Mouse (Mus musculus): ENCODE measurements around the gene Mrpl47.
A peak's percentile ranks its signal among the peaks of the same experiment; 100 is the strongest.
"Not testable (repeated sequence)": the region's sequence is repeated elsewhere in the genome, so short reads cannot be mapped to it uniquely, and the experiment has no call there.

Gene Mrpl47

DNA sequence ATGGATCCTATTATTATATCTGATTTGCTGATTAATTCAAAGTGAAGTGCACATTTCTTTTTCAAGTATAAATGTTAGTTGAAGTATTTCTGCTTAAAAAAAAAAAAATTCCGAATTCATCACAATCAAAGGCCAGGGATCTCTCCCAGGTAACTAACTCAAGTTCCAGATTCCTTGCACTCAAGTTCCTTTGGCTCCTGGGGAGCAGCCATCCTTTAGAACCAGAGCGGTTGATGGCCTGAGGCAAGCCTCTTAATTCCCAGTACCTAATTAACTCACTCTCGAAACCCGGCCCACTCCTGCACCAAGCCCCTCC, 29.4 kb downstream of the Mrpl47 start:
- no peak for DNase-seq (ENCODE audit: low read depth, low spot score)

DNA sequence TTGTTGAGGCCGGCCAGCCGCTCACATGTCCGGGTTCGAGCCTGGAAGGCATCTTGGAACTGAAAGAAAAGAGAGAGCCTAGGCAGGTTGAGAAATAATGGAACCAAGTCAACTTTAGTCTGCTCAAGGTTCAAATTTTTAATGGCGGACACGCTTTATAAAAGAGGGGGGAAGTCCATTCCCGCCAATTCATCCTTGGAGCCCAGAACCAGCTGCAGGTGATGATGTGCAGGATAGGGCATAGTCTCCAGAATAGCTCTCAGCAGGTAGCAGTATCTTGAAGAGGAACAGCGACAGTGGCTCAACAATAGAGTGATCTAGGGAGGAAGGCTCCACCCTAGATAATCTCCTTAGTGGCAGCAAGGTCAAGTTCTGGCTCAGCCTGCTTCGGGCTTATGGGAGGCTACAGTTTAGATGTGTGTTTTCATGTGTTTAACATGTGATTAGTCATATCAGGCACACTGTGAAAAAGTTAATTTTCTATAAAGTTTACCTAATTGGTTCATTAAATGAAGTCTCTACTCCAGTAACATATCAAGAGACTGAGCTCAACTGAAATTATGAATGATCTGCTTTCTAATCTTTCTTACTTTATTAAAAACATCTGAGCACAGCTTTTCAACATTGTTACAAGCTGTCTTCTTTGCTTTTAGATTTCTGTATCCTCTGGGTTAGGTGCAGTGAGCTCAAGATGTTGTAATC, 31.6 kb downstream of the Mrpl47 start, which contains the start of gene Actl6a:
TSS of gene Actl6a (plus strand) at position 652 of the 702 bp plus-strand sequence.
- peak; percentile 73 for DNase-seq (ENCODE audit: low read depth, low spot score)

DNA sequence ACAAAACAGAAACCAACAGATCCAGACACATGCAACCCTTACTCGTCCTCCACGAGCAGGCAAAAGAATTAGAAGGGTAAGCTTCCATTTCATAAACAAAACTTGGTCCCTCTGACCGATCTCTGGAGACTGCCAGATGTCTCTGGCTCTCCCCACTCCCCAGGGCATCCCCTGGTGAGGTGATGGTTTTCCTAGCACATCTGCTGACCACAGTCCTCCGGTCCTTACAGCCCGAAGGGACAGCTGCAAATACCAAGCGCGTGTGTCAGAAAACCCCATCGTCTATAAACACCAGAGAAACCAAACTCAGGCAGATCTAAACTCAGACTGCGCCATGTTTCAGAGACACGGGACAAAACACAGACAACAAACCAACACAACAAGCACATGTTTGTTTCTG, 32.8 kb downstream of the Mrpl47 start:
- DNase-seq (ENCODE audit: low read depth, low spot score), result not testable (repeated sequence)

DNA sequence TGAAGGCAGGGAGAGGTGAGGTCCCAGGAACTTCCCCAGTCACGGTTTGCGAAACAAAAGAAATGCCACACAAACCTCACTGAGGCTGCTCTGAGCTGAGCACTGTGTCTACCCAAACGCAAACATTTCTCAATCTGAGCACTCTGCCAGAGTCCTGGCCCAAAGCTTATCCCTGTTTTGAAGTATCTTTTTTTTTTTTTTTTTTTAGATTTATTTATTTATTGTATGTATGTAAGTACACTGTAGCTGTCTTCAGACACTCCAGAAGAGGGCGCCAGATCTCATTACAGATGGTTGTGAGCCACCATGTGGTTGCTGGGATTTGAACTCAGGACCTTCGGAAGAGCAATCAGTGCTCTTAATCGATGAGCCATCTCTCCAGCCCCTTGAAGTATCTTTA, 33.4 kb downstream of the Mrpl47 start:
- DNase-seq (ENCODE audit: low read depth, low spot score), result not testable (repeated sequence)

DNA sequence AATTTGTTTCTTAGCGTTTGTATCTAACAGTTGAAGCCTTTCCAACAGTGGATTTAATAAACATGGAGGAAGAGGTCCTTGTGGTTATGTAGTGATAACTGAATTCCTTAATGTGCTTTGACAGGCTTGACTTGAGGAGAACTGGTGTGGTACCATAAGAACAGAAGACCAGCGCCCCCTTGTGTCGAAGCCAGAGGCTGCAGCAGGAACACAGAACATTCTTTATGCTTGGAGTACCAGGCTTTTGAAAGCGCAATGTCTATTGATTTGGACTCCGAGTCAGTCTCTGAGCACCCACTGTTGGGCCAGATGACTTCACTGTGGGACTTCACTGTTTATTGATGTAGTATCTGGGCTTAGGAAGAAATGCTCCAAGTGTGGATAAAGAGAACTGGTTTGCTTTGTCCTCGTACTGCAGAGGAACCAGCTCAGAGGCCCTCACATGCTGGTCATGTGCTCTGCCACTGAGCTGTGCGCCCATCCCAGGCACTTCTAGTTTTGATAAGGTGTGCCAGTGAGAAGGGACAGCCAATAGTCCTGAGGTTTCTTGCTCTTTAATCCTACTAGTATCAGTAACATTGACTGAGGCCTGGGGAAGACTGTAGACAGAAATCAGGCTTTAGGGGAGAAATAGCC, 39.1 kb downstream of the Mrpl47 start:
- peak; percentile 85 for DNase-seq (ENCODE audit: low read depth, low spot score)

DNA sequence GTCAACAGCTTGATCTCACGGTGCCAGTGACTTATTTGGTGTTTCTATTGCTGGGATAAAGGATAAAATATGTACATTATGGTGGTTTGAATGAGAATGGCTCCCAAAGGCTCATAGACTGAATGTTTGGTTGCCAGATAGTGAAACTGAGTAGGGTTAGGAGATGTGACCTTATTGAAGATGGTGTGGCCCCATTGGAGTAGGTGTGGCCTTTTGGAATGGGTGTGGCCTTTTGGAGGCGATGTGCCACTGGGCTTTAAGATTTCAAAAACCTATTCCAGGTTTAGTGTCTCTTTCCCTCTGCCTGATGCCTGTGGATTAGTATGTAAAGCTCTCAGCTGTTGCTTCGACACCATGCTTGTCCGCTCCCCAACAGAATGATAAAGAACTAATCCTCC, 41.8 kb downstream of the Mrpl47 start:
- DNase-seq (ENCODE audit: low read depth, low spot score), result no peak

DNA sequence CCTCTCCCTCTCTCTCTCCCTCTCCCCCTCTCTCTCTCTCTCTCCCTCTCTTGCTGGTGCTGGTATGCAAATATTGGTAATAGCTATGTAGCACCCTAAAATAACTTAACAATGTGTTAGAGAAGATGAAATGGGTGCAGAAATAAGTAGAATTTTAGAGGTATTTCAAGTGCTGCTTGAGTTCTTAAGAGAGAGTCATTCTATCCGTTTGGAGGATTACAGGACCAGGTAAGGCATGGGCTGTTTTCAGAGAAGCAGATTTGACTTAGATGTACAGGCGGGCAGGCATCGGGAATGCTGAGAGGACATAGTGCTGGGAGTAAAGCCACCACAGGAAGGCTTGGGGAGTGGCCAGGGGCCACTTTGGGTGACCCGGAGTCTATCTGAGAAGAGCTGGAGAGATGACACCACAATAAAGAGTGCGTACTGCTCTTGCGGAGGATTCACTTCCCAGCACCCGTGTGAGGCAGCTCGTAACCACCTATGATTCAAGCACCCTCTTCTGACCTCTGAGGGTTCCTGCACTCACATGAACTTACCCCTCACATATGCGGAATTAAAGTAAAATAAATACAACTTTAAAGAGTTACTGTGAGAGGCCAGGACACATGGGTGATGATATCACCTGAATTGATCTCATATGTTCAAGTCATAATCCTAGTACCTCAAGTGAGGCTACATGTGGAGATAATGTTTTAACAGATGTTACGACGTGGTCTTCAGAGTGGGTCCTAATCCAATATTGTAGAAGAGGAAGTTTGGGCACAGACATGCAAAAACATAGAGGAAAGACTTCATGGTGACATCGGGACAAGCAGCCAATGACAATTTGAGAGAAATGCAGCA, 42.4 kb downstream of the Mrpl47 start:
- no peak for DNase-seq (ENCODE audit: low read depth, low spot score)

DNA sequence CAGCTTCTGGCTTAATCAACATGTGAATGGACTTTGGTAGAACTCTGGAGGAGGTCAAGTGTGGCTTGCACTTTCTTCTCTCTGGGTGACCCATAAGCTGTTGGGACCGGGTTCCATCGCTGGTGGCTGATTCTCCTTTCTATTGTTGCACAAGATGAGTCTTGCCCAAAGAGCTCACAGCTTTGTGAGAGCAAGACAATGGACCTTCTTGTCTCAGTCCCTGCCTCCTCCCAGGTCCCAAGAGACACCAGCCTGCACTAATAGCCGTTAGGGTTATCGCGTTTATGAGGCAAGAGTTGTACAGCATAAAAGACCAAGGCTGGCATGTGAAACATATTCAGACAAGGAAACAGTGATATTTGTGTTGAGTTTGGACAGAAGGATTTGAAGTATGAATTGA, 43.2 kb downstream of the Mrpl47 start:
- DNase-seq (ENCODE audit: low read depth, low spot score), result no peak

DNA sequence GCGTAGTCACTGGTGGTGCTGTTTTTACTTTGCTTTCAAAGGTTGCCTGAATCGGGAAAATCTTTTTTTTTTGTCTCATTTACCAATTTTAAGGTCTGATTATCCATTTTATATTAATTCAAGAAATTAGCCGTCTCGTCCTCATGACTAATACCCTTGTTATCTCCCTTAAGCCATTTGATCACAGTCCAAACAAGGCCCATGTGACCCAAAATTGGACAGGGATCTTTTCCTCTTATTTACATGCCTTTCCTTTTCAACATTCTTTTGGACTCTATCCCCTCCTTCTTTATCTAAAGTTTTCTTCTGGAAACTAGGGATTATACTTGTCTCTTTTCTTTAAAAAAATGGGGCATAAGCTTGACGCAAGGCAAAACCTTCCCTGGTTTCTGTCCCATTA, 45.6 kb downstream of the Mrpl47 start:
- no peak for DNase-seq (ENCODE audit: low read depth, low spot score)

DNA sequence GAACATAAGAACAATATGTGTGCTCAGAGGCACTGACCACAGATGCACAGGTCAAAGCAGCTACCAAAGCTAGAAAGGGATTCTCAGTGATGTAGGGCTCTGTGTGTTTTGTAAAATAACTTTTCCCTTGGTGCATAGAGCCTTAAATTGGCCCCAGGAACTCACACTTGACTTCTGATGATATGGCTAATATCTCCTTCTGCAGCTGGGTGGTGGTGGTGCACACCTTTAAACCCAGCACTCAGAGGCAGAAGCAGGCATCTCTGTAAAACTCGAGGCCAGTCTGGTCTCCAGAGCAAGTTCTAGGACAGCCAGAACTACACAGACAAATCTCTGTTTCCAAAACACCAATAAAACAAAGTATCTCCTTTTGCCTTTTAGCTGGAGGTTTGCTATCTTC, 46.5 kb downstream of the Mrpl47 start:
- no peak for DNase-seq (ENCODE audit: low read depth, low spot score)

DNA sequence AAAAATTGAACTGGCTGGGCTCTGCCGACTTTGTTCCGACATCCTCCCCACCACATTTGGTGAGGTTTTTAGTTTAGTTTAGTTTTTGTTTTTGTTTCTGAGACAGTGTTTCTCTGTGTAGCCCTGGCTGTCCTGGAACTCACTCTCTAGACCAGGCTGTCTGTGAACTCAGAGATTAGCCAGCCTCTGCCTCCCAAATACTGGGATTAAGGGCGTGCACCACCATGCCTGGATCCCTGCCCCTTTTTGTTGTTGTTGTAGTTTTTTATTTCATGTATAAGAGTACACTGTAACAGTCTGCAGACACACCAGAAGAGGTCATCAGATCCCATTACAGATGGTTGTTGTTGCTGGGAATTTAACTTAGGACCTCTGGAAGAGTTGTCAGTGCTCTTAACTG, 47.4 kb downstream of the Mrpl47 start:
- no peak for DNase-seq (ENCODE audit: low read depth, low spot score)

DNA sequence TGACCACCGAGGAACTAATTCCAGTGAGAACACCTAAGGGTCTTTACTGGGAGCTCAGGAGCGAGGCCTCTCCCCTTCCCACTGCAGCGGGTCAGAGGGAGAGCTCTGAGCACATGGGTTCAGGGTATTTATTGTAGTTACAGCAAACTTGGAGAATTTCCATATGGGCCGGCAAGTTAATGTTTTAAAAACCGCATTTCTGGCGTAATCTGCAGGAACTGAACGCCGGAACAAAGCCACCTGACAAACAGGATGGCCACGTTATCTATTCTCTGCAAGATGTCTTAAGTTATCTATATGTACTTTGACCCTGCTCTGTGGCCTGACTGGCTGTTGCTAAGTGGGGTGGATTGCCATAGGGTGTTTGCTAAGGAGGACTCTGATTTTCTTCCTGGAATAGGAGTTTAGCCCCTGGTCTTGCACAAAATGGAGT, 47.8 kb downstream of the Mrpl47 start:
- DNase-seq (ENCODE audit: low read depth, low spot score), result no peak

DNA sequence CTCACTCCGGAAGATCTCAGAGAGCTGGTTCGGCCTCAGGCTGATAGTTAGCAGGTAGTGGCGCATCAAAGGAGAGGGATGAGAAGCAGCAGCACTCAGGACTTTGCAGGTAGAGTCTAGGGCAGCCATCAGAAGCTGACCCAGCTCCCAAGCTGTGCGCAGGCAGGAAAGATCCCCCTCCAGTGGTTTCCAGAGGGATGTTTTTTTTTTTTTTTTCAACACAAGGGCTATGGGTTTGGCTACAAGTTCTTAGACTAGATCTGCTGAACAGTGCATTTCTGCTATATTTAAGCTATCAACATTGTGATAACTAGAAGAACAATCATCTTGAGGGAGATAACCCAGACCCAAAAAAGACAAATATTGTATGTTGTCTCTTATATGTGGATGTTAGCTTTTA, 50.2 kb downstream of the Mrpl47 start:
- DNase-seq (ENCODE audit: low read depth, low spot score), result no peak

DNA sequence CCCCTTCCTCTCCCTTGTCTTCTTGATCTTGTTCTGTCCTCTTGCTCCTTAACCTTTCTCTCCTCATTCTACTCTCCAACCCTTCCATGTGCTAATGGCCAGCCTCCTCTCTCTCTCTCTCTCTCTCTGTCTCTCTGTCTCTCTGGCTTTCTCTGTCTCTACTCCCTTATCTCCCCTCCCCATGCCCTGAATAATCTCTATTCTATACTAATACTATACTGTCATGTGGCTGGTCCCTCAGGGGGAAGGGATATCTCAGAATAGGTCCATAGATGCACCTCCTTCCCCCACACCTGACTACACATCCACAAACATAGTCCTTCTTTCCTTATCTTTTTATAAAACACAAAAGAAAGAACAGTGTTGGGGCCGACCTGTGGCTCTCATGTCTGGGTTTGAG, 50.9 kb downstream of the Mrpl47 start:
- DNase-seq (ENCODE audit: low read depth, low spot score), result no peak

DNA sequence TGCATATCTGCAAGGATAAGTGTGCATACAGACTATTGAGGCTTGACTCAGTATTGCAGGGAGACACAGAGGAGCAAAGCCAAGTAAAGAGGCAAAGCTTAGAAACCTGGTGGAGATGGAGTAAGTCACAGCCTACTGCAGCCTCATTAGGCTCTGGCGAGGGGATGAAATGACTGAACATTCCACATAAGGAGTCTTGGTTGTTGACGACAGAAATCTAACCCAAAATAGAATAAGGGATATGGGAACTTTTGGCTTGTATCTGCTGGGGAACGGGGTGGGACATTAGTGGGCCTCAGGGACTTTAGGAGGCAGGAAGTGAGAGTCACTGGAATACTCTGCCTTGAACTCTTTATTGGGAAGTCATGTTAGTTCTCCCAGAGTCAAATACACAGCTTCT, 52.8 kb downstream of the Mrpl47 start:
- no peak for DNase-seq (ENCODE audit: low read depth, low spot score)

DNA sequence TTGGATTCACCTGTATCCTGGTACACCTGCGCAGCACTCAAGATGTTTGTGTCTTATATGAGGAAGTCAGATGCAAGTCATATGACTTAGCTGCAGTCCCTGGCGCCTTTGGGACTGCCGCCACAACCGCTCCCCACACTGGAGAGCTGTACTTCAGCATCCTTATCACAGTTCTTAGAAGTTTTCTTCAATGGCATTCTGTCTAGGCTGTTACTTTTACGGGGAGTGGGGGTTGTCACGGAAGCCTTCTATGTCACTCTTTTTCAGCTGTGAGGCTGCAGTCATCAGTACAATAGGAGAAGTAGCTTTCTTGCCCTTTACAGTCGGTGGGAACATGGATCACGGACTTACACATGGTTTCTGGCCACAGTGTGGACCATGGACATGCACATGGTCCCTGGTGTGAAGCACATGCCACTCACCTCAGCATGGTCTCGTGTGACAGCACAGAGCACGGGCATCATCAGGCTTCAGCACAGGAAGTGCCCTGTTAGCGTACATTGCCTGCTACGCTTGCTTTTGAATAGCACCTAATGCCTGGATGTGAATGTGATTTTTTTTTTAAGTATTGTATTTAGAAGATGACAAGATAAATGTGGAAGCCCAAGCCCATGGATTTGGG, 54.4 kb downstream of the Mrpl47 start:
- no peak for DNase-seq (ENCODE audit: low read depth, low spot score)

DNA sequence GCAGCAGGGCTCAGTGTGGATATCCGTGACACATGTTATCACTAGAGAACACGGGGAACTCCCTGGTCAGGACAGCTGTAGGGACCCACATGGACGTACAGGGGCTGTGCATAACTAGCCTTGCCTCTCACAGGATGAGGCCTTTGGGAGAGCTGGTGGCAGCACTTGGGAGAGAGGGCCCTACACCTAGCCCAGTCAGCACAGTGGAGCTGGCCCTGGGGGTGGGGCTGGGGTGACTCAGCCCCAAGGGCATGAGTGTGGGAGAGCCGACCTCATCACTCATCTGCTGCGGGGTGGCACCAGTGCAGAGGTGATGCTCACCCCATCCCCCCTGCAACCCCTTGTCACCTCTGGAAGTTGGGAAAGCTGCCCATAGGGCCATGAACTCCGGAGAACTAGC, 61.0 kb downstream of the Mrpl47 start:
- no peak for DNase-seq (ENCODE audit: low read depth, low spot score)

Measured in ES-CJ7 (cell line).